Mouse (Mus musculus) stomach, embryonic 15.5 days (tissue): Measurements from ENCODE around the gene Olfr1469. TPM values are rescaled to one million over a fixed set of nuclear protein-coding genes. Genes with fewer than 3 reads are reported as not detected.
"Not testable (repeated sequence)": the region's sequence is repeated elsewhere in the genome, so short reads cannot be mapped to it uniquely, and the experiment has no call there.

Source experiments
- ATAC-seq: fragments of 200-750 bp; cut with Nextera tagmentation; 2 replicates; pipeline ENCODE4 v1.8.0; 2017; ENCODE audit warnings: low read depth, moderate number of reproducible peaks, moderate TSS enrichment; ENCODE audit not compliant: insufficient read depth, low FRiP score
- H3K27ac ChIP-seq: fragments of 300-500 bp; sonication (generic); 2 replicates; pipeline ENCODE4 v1.5.1; 2015; ENCODE audit warnings: mild to moderate bottlenecking, inconsistent platforms
- H3K27me3 ChIP-seq: fragments of 300-500 bp; sonication (generic); replicated peaks from 2 replicates; pipeline ENCODE4 v1.6.1; 2015; ENCODE audit warnings: inconsistent platforms
- H3K36me3 ChIP-seq: fragments of 300-500 bp; sonication (generic); 2 replicates; pipeline ENCODE4 v1.6.1; 2015; ENCODE audit warnings: inconsistent platforms
- H3K4me1 ChIP-seq: fragments of 300-500 bp; sonication (generic); 2 replicates; pipeline ENCODE4 v1.6.1; 2015; ENCODE audit warnings: inconsistent platforms
- H3K4me2 ChIP-seq: fragments of 300-500 bp; sonication (generic); 2 replicates; pipeline ENCODE4 v1.6.1; 2015; ENCODE audit warnings: mild to moderate bottlenecking, inconsistent platforms
- H3K4me3 ChIP-seq: fragments of 300-500 bp; sonication (generic); replicated peaks from 2 replicates; pipeline ENCODE4 v1.5.1; 2015; ENCODE audit warnings: inconsistent platforms
- H3K9ac ChIP-seq: fragments of 300-500 bp; sonication (generic); 2 replicates; pipeline ENCODE4 v1.6.1; 2015; ENCODE audit warnings: inconsistent platforms
- H3K9me3 ChIP-seq: fragments of 300-500 bp; sonication (generic); 2 replicates; pipeline ENCODE4 v1.6.1; 2016; ENCODE audit warnings: inconsistent platforms
- WGBS: fragments of 180-500 bp; shearing (Covaris S2); methylation state at CpG from one replicate; pipeline ENCODE4 v1.1.7; 2015; 5-methylcytosine and 5-hydroxymethylcytosine counted together
- polyA plus RNA-seq: library from polyadenylated mRNA; unstranded; fragments of >200 nt; fragmentation: Nextera tagmentation; extraction: Ambion mirVana; gene quantifications from 2 replicates; pipeline ENCODE4 v1.2.1, GENCODE M21; 2015

Olfr1469 gene
- polyA plus RNA-seq: not detected in 2 replicates

DNA sequence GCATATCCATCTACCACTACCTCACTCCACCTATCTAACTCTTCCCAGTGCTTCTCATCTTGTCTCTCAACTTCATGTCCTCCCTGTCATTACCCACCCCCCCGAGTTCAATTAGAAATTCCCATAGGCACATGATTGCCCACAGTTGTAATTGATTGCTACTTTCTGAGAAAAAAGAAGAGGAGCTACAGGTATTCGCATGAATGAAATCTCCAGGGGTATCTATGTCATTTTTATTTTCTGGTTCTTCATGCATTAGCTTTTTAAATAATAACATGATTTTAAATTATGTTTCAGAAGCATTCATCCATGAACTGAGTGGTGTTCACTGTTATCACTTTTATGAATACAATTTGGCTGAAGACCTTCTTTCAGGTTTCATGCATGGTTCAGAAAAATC lies at the start of gene Olfr1469:
Olfr1469 (plus strand) TSS at position 301 of the 400 bp plus-strand sequence.
- H3K4me2 ChIP-seq: no peak within 1 kb of the TSS
- WGBS: 81% methylated on average over 2 of the region's 2 CpGs
- no peak for ATAC-seq
- H3K9ac ChIP-seq: no peak within 1 kb of the TSS
- no peak within 1 kb of the TSS for H3K4me3 ChIP-seq
- H3K4me1 ChIP-seq: no peaks in the 10 kb centered on the region
- H3K36me3 ChIP-seq: no peaks in the 10 kb centered on the region
- H3K27ac ChIP-seq: no peak within 1 kb of the TSS
- H3K27me3 ChIP-seq: no peaks in the 10 kb centered on the region
- no peaks in the 10 kb centered on the region for H3K9me3 ChIP-seq

DNA sequence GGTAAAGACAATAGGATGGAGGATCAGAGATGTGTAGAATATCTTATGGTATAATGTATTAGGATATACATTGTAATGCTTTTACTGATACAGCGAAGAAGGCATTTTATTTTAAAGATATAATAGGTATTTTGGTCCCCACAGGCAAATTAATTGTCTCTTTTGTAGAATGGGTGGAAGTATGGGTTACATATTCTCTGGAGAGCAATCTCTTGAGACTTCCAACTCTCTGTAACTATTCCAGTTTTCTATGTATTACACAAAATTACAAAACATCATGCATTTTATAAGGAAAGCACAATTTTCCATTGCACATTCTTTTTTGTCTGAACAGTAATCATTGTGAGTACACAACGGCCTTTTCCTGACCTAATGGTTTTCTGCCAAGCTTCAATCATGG lies 45.7 kb upstream of the Olfr1469 start, which contains the start of gene Olfr1467:
Olfr1467 (plus strand) TSS at position 301 of the 400 bp plus-strand sequence.
- no peaks in the 10 kb centered on the region for H3K36me3 ChIP-seq
- no peak within 1 kb of the TSS for H3K9ac ChIP-seq
- WGBS: 76% methylated on average over 2 of the region's 2 CpGs
- ATAC-seq: no peak
- H3K4me2 ChIP-seq: no peak within 1 kb of the TSS
- no peaks in the 10 kb centered on the region for H3K27me3 ChIP-seq
- no peaks in the 10 kb centered on the region for H3K9me3 ChIP-seq
- H3K4me1 ChIP-seq: no peaks in the 10 kb centered on the region
- H3K27ac ChIP-seq: no peak within 1 kb of the TSS
- no peak within 1 kb of the TSS for H3K4me3 ChIP-seq

DNA sequence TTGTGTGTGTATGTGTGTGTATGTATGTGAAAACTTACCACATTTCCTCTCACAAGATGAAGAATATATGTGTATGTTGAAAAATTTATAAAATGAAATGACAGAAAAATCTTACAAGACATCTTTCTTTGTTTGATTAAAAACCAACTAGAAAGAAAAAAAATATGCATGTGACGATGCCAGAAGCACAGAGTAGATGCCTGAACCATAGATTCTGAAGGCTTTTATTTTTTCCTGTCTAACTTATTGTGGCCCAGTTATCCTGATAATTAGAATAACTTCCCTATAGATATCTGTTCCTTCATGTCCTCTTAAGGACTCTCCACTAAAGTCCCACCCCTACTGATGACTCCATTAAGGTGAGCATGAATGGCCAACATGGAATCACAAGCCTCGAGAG lies 35.5 kb downstream of the Olfr1469 start, which contains the start of gene Olfr1471:
Olfr1471 (plus strand) TSS at position 301 of the 400 bp plus-strand sequence.
- not testable (repeated sequence) for H3K4me2 ChIP-seq, H3K27me3 ChIP-seq, H3K4me3 ChIP-seq, H3K9ac ChIP-seq, H3K27ac ChIP-seq, H3K9me3 ChIP-seq, ATAC-seq, H3K4me1 ChIP-seq, H3K36me3 ChIP-seq
- WGBS: 66% methylated on average over 2 of the region's 2 CpGs

DNA sequence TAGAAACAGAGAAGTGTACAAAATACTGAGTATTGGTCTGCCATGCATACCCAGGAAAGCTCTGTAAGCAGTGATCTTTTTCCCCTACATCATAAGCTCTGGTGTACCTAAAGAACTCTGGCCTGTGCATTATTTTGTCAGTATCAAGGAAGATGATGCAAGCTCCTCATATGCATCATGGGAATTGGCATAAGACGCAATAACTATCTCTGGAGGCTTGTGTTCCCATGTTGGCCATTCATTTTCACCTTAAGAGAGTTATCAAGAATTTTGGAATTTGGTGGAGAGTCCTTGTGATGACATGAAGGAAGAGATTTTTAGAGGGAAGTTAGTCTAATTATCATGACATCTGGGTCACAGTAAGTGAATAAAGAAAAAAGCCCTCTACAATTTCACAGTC lies 48.3 kb downstream of the Olfr1469 start, which contains the start of gene Olfr1472:
Olfr1472 (minus strand) TSS at position 101 of the 400 bp plus-strand sequence.
- Histone ChIP-seq H3K27ac (no peak within 1 kb of the TSS), H3K4me2 (no peak within 1 kb of the TSS), H3K9ac (no peak within 1 kb of the TSS), H3K4me3 (no peak within 1 kb of the TSS), H3K4me1 (no peaks in the 10 kb centered on the region), H3K9me3 (no peaks in the 10 kb centered on the region), H3K27me3 (no peaks in the 10 kb centered on the region), H3K36me3 (no peaks in the 10 kb centered on the region)
- no peak for ATAC-seq
- WGBS: 77% methylated on average over 1 of the region's 1 CpGs

Other genes starting within 250 kb of the Olfr1469 start
- gene Olfr1461, start 244.8 kb upstream of the Olfr1469 start, polyA plus RNA-seq: not detected in 2 replicates
- gene Olfr1462, start 222.1 kb upstream of the Olfr1469 start, polyA plus RNA-seq: not detected in 2 replicates
- gene Olfr1463, start 176.5 kb upstream of the Olfr1469 start, polyA plus RNA-seq: not detected in 2 replicates
- not detected in 2 replicates for gene Olfr1465, start 92.3 kb upstream of the Olfr1469 start, polyA plus RNA-seq
- not detected in 2 replicates for gene Olfr1466, start 69.0 kb upstream of the Olfr1469 start, polyA plus RNA-seq
- gene Olfr1467, start 45.6 kb upstream of the Olfr1469 start, polyA plus RNA-seq: not detected in 2 replicates
- not detected in 2 replicates for gene Olfr1471, start 35.6 kb downstream of the Olfr1469 start, polyA plus RNA-seq
- not detected in 2 replicates for gene Olfr1472, start 48.2 kb downstream of the Olfr1469 start, polyA plus RNA-seq
- not detected in 2 replicates for gene Olfr1474, start 61.7 kb downstream of the Olfr1469 start, polyA plus RNA-seq
- gene Olfr1475, start 72.3 kb downstream of the Olfr1469 start, polyA plus RNA-seq: not detected in 2 replicates
- gene Olfr1477, start 92.7 kb downstream of the Olfr1469 start, polyA plus RNA-seq: not detected in 2 replicates
- not detected in 2 replicates for gene Olfr1480, start 120.1 kb downstream of the Olfr1469 start, polyA plus RNA-seq
- not detected in 2 replicates for gene Olfr1484, start 175.7 kb downstream of the Olfr1469 start, polyA plus RNA-seq
- gene Olfr1487, start 209.5 kb downstream of the Olfr1469 start, polyA plus RNA-seq: not detected in 2 replicates
- gene Olfr1489, start 223.8 kb downstream of the Olfr1469 start, polyA plus RNA-seq: not detected in 2 replicates
- gene Olfr1490, start 243.2 kb downstream of the Olfr1469 start, polyA plus RNA-seq: not detected in 2 replicates